Mouse (Mus musculus): ENCODE measurements around the gene Tmprss7.
A peak's percentile ranks its signal among the peaks of the same experiment; 100 is the strongest.

Tmprss7 gene

DNA sequence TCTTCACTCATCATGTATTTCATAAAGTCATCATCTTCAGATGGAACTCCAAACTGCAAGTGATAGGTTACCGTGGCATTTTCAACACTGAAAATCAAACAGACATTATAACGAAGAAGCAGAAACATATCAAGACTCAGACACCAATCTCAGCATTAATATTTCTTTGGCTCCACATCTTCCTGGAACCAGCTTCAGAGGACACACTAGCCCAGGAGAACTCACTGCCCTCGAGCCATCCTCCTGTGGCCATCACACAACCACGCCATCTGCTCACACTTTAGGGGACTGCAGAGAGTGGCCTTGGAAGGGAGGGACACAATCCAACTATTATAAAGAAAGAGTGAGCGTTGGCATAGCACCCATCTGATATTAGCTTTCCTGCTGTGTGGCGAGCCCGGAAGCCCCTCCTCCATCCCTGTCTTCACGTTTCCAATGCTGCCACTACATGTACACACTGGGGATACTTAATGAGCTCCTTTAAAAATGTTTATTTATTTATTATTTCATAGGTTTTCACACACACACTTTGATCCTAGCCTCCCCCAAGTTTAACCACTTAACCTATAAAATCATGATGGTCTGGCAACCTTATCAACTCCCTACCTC lies 63.9 kb downstream of the Tmprss7 start:
- no peak for DNase-seq (ENCODE audit: extremely low spot score)

DNA sequence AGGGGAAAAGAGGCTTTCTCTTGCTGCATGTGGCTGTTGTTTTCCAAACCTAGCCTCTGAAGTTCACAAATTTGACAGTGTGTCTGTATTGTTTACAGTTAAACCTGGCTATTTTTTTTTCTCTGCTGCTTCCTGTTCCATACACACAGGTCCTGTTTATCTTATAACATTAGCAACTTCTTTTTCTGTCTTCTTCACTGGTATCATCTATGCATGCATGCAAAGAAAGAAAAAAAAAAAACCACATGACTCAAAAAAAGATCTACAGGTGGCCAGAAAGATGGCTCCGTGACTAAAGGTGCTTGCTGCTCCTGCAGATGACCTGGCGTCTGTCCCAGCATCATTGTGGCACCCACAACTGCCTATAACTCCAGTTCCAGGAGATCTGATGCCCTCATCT lies 68.1 kb downstream of the Tmprss7 start:
- no peak for DNase-seq (ENCODE audit: extremely low spot score)

DNA sequence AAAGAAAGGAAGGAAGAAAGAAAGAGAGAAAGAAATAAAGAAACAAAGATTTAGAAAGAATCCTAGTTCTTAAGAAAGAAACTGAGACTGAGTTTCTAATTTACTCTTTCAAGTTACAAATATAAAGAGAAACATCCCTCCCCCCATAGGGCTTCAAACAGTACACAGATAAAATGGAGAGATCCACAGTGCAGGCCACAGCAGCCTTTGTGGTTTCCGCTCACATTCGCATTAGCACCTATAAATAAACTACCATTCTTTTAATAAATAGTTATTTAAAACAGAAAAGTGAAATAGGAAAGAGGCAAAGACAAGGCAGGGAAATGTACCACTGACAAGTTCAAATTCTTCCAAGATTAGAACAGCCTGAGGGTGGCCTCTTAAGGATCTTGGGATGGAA lies 68.7 kb downstream of the Tmprss7 start:
- no peak for DNase-seq (ENCODE audit: extremely low spot score)

DNA sequence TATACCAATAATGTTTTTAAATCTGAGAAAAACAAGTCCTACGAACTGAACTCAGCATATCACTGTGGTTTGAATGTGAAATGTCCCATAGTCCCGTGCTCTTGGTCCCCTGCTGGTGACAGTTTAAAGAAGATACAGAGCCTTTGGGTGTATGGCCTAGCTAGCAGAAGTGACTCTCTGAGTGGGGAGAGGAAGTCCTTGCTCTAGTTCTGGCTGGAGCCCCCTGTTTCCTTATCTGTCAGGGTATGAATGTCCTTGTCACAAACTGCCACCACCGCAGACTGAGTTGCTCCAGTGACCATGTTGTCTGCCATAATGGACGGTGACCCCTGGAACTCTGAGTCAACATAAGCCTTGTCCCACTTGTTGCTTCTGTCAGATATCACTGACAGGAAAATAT lies 70.2 kb downstream of the Tmprss7 start:
- DNase-seq (ENCODE audit: extremely low spot score) = no peak

- no peak for DNase-seq (ENCODE audit: extremely low spot score)
These were observed 73.6 kb downstream of the Tmprss7 start for GRCm38 (mm10) chr16:45619751-45620375.

- DNase-seq (ENCODE audit: extremely low spot score) = no peak
These were observed 77.5 kb downstream of the Tmprss7 start for GRCm38 (mm10) chr16:45615944-45616343.

GRCm38 (mm10) chr16:45613247-45613646 lies 80.2 kb downstream of the Tmprss7 start:
- DNase-seq (ENCODE audit: extremely low spot score) = no peak

DNA sequence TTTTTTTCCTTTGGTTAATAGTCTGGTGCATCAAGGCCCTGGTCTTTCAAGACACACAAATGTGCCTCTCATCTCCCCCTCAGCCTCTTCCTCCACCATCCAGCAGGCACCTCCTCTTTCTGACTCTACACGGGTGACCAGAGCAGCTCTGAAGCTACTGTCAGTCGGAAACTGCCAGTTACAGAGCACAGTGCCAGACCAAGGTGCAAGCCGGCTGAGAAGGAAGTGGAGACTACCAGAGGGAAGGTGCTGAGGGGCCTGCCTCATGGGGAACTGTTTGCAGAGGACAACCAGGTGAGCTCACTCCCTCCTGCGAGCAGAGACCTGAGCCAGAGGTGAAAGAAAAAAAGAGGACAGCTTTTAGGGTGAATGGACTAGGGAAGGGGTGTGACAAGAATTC lies 83.2 kb downstream of the Tmprss7 start, which contains the start of gene Gcsam:
Gcsam (plus strand) TSS at position 114 of the 400 bp plus-strand sequence.
- no peak for DNase-seq (ENCODE audit: extremely low spot score)

DNA sequence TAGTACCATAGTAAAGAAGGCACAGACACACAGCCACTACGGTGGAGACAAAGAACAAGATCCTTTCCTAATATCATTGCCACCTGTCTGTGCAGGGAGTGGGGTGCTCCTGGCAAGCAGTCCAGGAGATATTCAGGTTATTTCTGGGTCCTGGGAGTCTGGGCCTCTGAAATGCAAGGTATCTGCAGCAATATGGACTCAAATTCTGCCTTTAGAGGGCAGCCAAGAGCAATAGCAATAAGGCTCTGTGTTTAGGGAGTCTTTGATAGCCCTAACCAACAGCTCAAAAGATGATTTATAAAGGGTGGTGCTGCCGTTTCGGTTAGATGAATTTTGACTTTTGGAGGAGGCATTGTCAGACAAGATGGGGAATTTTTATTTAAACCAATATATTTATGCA lies 84.2 kb downstream of the Tmprss7 start:
- peak; percentile 10 for DNase-seq (ENCODE audit: extremely low spot score)

- no peak for DNase-seq (ENCODE audit: extremely low spot score)
These were observed 84.9 kb downstream of the Tmprss7 start for GRCm38 (mm10) chr16:45608481-45608954.

Measured in embryo, embryonic 9.5 days (tissue).